Mouse (Mus musculus) stomach, postnatal 0 days (tissue): ENCODE results near the gene AC134908.4. TPM values are rescaled to one million over a fixed set of nuclear protein-coding genes. Genes with fewer than 3 reads are reported as not detected.

Experiments
- ATAC-seq: fragments of 200-750 bp; cut with Nextera tagmentation; 2 replicates; pipeline ENCODE4 v1.8.0; 2017; ENCODE audit not compliant: low FRiP score, low TSS enrichment
- DNase-seq: peaks from one replicate; pipeline ENCODE4 v3.0.0-alpha.2; 2016; ENCODE audit warnings: low spot score
- H3K27ac ChIP-seq: fragments of 300-500 bp; sonication (generic); replicated peaks from 2 replicates; pipeline ENCODE4 v1.5.1; 2014; ENCODE audit warnings: mild to moderate bottlenecking, control low read depth
- H3K27me3 ChIP-seq: fragments of 300-500 bp; sonication (generic); 2 replicates; pipeline ENCODE4 v1.6.1; 2014; ENCODE audit warnings: low read length; ENCODE audit not compliant: control insufficient read depth, insufficient read depth
- H3K36me3 ChIP-seq: fragments of 300-500 bp; sonication (generic); 2 replicates; pipeline ENCODE4 v1.6.1; 2014; ENCODE audit warnings: low read length, mixed read lengths; ENCODE audit not compliant: control insufficient read depth, insufficient read depth
- H3K4me1 ChIP-seq: fragments of 300-500 bp; sonication (generic); replicated peaks from 2 replicates; pipeline ENCODE4 v1.6.1; 2014; ENCODE audit warnings: antibody characterized with exemption; ENCODE audit not compliant: control insufficient read depth, insufficient read depth
- H3K4me2 ChIP-seq: fragments of 300-500 bp; sonication (generic); replicated peaks from 2 replicates; pipeline ENCODE4 v1.6.1; 2014; ENCODE audit warnings: low read depth, mild to moderate bottlenecking, control low read depth, moderate library complexity
- H3K4me3 ChIP-seq: fragments of 300-500 bp; sonication (generic); 2 replicates; pipeline ENCODE4 v1.5.1; 2014; ENCODE audit warnings: low read depth, low read length, control low read depth
- H3K9ac ChIP-seq: fragments of 300-500 bp; sonication (generic); 2 replicates; pipeline ENCODE4 v1.6.1; 2014; ENCODE audit warnings: mild to moderate bottlenecking, low read length, control low read depth, mixed read lengths
- H3K9me3 ChIP-seq: fragments of 300-500 bp; sonication (generic); 2 replicates; pipeline ENCODE4 v1.6.1; 2016; ENCODE audit warnings: low read length; ENCODE audit not compliant: control insufficient read depth
- CTCF ChIP-seq: IDR thresholded peaks from 2 replicates; pipeline ENCODE4 v1.5.1; 2016; ENCODE audit warnings: antibody characterized with exemption, low read depth, mild to moderate bottlenecking, moderate library complexity
- EP300 ChIP-seq: optimal IDR thresholded peaks from 2 replicates; pipeline ENCODE3; 2016; ENCODE audit warnings: antibody characterized with exemption
- WGBS: fragments of 180-500 bp; shearing (Covaris S2); extraction: QIAGEN DNeasy Blood & Tissue Kit; methylation state at CpG from one replicate; pipeline ENCODE4 v1.1.7; 2014; 5-methylcytosine and 5-hydroxymethylcytosine counted together
- polyA plus RNA-seq: library from polyadenylated mRNA; unstranded; fragments of >200 nt; fragmentation: Nextera tagmentation; extraction: Ambion mirVana; gene quantifications from 2 replicates; pipeline ENCODE4 v1.2.1, GENCODE M21; 2015

AC134908.4 gene
- polyA plus RNA-seq, 1 experiment from 2014 or later: 0.65 TPM

DNA sequence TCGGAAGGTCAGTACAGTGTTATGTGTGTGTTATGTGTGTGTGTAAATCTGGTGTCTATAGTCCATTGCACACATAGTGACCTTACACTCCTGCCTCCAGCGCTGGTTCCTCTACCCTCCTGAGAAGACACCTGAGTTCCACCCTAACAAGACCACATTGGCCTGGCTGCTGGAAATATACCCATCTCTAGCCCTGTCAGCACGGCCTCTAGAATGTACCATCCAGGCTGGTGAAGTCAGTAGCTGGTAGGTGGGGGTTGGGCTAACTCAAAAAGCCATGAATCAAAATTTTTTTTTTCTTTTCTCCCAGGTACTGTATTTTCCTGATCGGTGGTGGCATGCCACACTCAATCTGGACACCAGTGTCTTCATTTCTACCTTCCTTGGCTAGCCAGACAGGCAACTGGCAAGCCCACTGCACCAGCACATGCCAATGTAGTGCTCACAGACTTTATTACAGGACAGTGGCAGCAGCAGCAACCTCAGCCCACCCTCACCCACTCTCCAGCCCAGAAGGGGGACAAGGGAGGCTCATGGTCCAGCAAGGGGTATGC lies 34.8 kb upstream of the AC134908.4 start:
- Histone ChIP-seq H3K27me3 (no peaks in the 10 kb centered on the region), H3K27ac (peak overlapping the region; percentile 92), H3K36me3 (peaks cover 14% of the 10 kb centered on the region), H3K9me3 (no peaks in the 10 kb centered on the region), H3K4me3 (no peak overlapping the region), H3K4me1 (peaks cover 22% of the 10 kb centered on the region), H3K9ac (no peak overlapping the region), H3K4me2 (peak overlapping the region; percentile 85; the same call in 1 of the 2 replicates)
- ATAC-seq (no peak), DNase-seq (no peak)
- TF ChIP-seq EP300 (no peak), CTCF (no peak)
- 78% methylated on average over 4 of the region's 4 CpGs for WGBS

DNA sequence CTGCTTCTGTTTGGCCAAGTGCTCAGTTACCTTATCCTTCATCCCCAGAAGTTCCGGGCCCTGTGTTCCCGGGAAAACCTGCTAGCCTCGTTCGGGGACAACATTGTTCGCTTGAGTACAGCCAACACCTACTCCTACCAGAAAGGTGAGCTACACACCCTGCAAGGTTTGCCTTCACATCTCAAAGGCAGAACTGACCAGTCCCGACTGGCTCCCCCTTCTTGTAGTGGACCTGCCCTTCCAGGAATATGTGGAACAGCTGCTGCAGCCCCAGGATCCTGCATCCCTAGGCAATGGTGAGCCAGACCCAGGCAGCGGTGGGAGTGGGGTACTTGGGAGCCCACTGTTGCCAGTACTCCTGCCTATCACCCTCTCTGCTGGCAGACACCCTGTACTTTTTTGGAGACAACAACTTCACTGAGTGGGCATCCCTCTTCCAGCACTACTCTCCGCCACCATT lies 34.1 kb upstream of the AC134908.4 start:
- peak overlapping the region; percentile 68 for H3K9ac ChIP-seq
- no peaks in the 10 kb centered on the region for H3K9me3 ChIP-seq
- WGBS: 25% methylated on average over 8 of the region's 8 CpGs
- peaks cover 21% of the 10 kb centered on the region for H3K4me1 ChIP-seq
- peaks cover 14% of the 10 kb centered on the region for H3K36me3 ChIP-seq
- TF ChIP-seq EP300 (no peak), CTCF (no peak)
- H3K27me3 ChIP-seq: no peaks in the 10 kb centered on the region
- peak; percentile 3; the same call in 1 of the 2 replicates for ATAC-seq
- peak overlapping the region; percentile 92 for H3K27ac ChIP-seq
- peak; percentile 70 for DNase-seq
- peak overlapping the region; percentile 56 for H3K4me3 ChIP-seq
- peak overlapping the region; percentile 85 for H3K4me2 ChIP-seq

DNA sequence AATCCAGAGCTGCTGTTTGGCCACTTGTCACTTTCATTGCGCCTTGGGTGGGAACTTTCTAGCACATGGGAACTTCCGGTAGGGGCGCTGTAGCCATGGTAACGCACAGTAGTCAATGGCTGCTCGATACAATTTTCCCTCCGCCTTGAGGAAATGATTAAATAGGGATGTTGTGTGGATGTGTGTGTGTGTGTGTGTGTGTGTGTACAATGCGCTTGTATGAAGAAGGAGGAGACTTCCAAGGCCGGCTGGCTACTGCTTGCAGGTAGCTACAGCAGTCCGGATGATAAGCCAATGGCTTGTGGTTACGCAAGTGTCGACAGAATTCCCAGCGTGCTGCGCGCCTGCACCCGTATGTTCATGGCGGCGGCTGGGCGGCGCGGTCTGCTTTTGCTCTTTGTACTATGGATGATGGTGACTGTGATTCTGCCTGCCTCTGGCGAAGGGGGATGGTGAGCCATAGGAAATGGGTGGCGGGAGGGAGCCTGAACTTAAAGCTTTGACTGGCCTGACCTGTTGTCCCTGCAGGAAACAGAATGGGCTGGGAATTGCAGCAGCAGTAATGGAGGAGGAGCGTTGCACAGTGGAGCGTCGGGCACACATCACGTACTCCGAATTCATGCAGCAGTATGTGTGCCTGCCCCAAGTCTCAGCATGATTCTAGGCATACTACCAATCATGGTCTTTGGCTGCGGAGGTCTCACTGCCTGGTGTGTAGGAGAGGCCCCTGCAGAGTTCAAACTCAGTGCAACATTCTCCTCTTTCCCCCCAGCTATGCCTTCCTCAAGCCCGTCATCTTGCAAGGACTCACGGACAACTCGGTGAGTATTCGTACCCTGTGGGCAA lies 33.5 kb upstream of the AC134908.4 start, which contains the start of gene Jmjd8:
TSS of gene Jmjd8 (plus strand) at position 156 of the 846 bp plus-strand sequence.
- H3K4me2 ChIP-seq: peak within 1 kb of the TSS; percentile 85
- TF ChIP-seq CTCF (peak; percentile 62), EP300 (no peak)
- peaks cover 22% of the 10 kb centered on the region for H3K4me1 ChIP-seq
- peak within 1 kb of the TSS; percentile 56 for H3K4me3 ChIP-seq
- H3K36me3 ChIP-seq: peaks cover 14% of the 10 kb centered on the region
- ATAC-seq: peak; percentile 55
- DNase-seq: peak; percentile 88
- peak within 1 kb of the TSS; percentile 68 for H3K9ac ChIP-seq
- H3K27ac ChIP-seq: peak within 1 kb of the TSS; percentile 92
- no peaks in the 10 kb centered on the region for H3K9me3 ChIP-seq
- no peaks in the 10 kb centered on the region for H3K27me3 ChIP-seq
- WGBS: 2% methylated on average over 32 of the region's 32 CpGs

- peak overlapping the region; percentile 56; the same call in 1 of the 2 replicates for H3K4me3 ChIP-seq
- peaks cover 14% of the 10 kb centered on the region for H3K36me3 ChIP-seq
- H3K9ac ChIP-seq: peak overlapping the region; percentile 68; the same call in 1 of the 2 replicates
- TF ChIP-seq EP300 (no peak), CTCF (no peak)
- H3K27me3 ChIP-seq: no peaks in the 10 kb centered on the region
- 83% methylated on average over 8 of the region's 8 CpGs for WGBS
- H3K27ac ChIP-seq: peak overlapping the region; percentile 92
- DNase-seq (no peak), ATAC-seq (no peak)
- peak overlapping the region; percentile 85 for H3K4me2 ChIP-seq
- H3K4me1 ChIP-seq: peaks cover 22% of the 10 kb centered on the region
- no peaks in the 10 kb centered on the region for H3K9me3 ChIP-seq
Observed at GRCm38 (mm10) chr17:25828223-25828594, 32.8 kb upstream of the AC134908.4 start.

- no peak overlapping the region for H3K27ac ChIP-seq
- no peak overlapping the region for H3K4me3 ChIP-seq
- H3K4me2 ChIP-seq: no peak overlapping the region
- H3K9ac ChIP-seq: no peak overlapping the region
- no peak for DNase-seq
- no peaks in the 10 kb centered on the region for H3K9me3 ChIP-seq
- H3K4me1 ChIP-seq: peaks cover 22% of the 10 kb centered on the region
- H3K36me3 ChIP-seq: peaks cover 14% of the 10 kb centered on the region
- 93% methylated on average over 22 of the region's 22 CpGs for WGBS
- no peak for TF ChIP-seq CTCF
- no peak for ATAC-seq
- no peaks in the 10 kb centered on the region for H3K27me3 ChIP-seq
Observed at GRCm38 (mm10) chr17:25827546-25828222, 32.2 kb upstream of the AC134908.4 start.
